Mouse (Mus musculus): ENCODE measurements at regions not wholly inside any gene's neighbourhood (a gene's known extent, or its start where the extent isn't known, plus 50 kb on each side); places are given as distances from the start of the nearest gene placed in this dataset.

- TF ChIP-seq POLR2A (IDR thresholded peaks at IDR 0.05; ENCODE audit: control insufficient read depth, extremely low read depth, insufficient read depth, low read length, poor library complexity) (no peak), CTCF (IDR thresholded peaks at IDR 0.05; ENCODE audit: borderline replicate concordance, control insufficient read depth, extremely low read depth, insufficient read depth, low read length, poor library complexity) (no peak)
Measured at GRCm38 (mm10) chr5:74880048-74880437, 164.5 kb downstream of the Chic2 start.

All from thymus, adult 2 months (tissue).